Mouse (Mus musculus) heart, postnatal 14 days (tissue): ENCODE data around the gene Asb15. TPM values are rescaled to one million over a fixed set of nuclear protein-coding genes. Genes with fewer than 3 reads are reported as not detected.
A peak's percentile ranks its signal among the peaks of the same experiment; 100 is the strongest.

ENCODE experiments used
- DNase-seq, 2 experiments: peaks; one replicate each; pipeline ENCODE4 v3.0.0; 2021 to 2022
- intact Hi-C: fragments of 180-260 bp; cut with DNase I; formaldehyde crosslinking; loops from one replicate; pipeline ENCODE4 v1.15.1; 2025
- total RNA-seq, 2 experiments: library from RNA; stranded (reverse); gene quantifications; 2 replicates each; pipeline ENCODE4 v1.2.3; 2021

Gene Asb15
- total RNA-seq, 2 experiments from 2014 or later, result 42.9 to 47.5 TPM

- DNase-seq, result no peak
- intact Hi-C loops, result no loop called here
These were observed 27.5 kb downstream of the Asb15 start for GRCm38 (mm10) chr6:24555488-24555887.

- DNase-seq, result no peak
- intact Hi-C loops, result no loop called here
These were observed 36.1 kb downstream of the Asb15 start for GRCm38 (mm10) chr6:24564081-24564480.

- intact Hi-C loops, result loop anchor here (5.0 kb wide), 1 partner anchor 33 kb away; no protein-coding TSS in a partner anchor
- DNase-seq, result no peak
These were observed 36.9 kb downstream of the Asb15 start for GRCm38 (mm10) chr6:24564886-24565285.

- intact Hi-C loops, result loop anchor here (1.0 to 5.0 kb wide), 3 partner anchors 37 to 152 kb away; no protein-coding TSS in a partner anchor
- DNase-seq, result no peak
These were observed 41.0 kb downstream of the Asb15 start for GRCm38 (mm10) chr6:24568963-24569362.

- intact Hi-C loops, result loop anchor here (1.0 to 5.0 kb wide), 5 partner anchors 17 to 151 kb away; no protein-coding TSS in a partner anchor
- DNase-seq, result no peak
These were observed 41.8 kb downstream of the Asb15 start for GRCm38 (mm10) chr6:24569711-24570110.

- intact Hi-C loops, result loop anchor here (2.0 to 5.0 kb wide), 2 partner anchors 17 to 37 kb away; no protein-coding TSS in a partner anchor
- DNase-seq, result no peak
These were observed 42.3 kb downstream of the Asb15 start for GRCm38 (mm10) chr6:24570278-24570677.

- no peak for DNase-seq
- intact Hi-C loops, result loop anchor here (2.0 to 5.0 kb wide), 2 partner anchors 16 to 36 kb away; no protein-coding TSS in a partner anchor
These were observed 43.2 kb downstream of the Asb15 start for GRCm38 (mm10) chr6:24571126-24571525.

- no peak for DNase-seq
- intact Hi-C loops, result loop anchor here (5.0 kb wide), 1 partner anchor 35 kb away; no protein-coding TSS in a partner anchor
These were observed 44.5 kb downstream of the Asb15 start for GRCm38 (mm10) chr6:24572431-24572830.

- intact Hi-C loops, result loop anchor here (5.0 kb wide), 1 partner anchor 34 kb away; no protein-coding TSS in a partner anchor
- no peak for DNase-seq
These were observed 45.4 kb downstream of the Asb15 start for GRCm38 (mm10) chr6:24573319-24573718.

GRCm38 (mm10) chr6:24583456-24583855, 55.5 kb downstream of the Asb15 start:
- intact Hi-C loops, result no loop called here
- no peak for DNase-seq

GRCm38 (mm10) chr6:24585431-24586310, 57.7 kb downstream of the Asb15 start:
- intact Hi-C loops, result loop anchor here (2.0 kb wide), 1 partner anchor 15 kb away; no protein-coding TSS in a partner anchor
- DNase-seq, result no peak

- DNase-seq, result peak; percentile 71 to 80
- intact Hi-C loops, result loop anchor here (2.0 kb wide), 1 partner anchor 16 kb away; no protein-coding TSS in a partner anchor
These were observed 58.9 kb downstream of the Asb15 start for GRCm38 (mm10) chr6:24586885-24587284.

GRCm38 (mm10) chr6:24590282-24590681, 62.3 kb downstream of the Asb15 start:
- intact Hi-C loops, result no loop called here
- DNase-seq, result no peak

GRCm38 (mm10) chr6:24591525-24592218, 63.7 kb downstream of the Asb15 start:
- intact Hi-C loops, result no loop called here
- DNase-seq, result no peak

- DNase-seq, result peak; percentile 70 to 76
- intact Hi-C loops, result no loop called here
These were observed 69.6 kb downstream of the Asb15 start, which contains the start of gene Lmod2 for GRCm38 (mm10) chr6:24597500-24597899. Gene Lmod2, plus strand, starts transcription at chr6:24597762.

GRCm38 (mm10) chr6:24599179-24599578, 71.2 kb downstream of the Asb15 start:
- no peak for DNase-seq
- intact Hi-C loops, result no loop called here

GRCm38 (mm10) chr6:24599639-24600038, 71.7 kb downstream of the Asb15 start:
- intact Hi-C loops, result no loop called here
- no peak for DNase-seq

- no peak for DNase-seq
- intact Hi-C loops, result no loop called here
These were observed 72.2 kb downstream of the Asb15 start for GRCm38 (mm10) chr6:24600134-24600533.

GRCm38 (mm10) chr6:24600726-24601125, 72.8 kb downstream of the Asb15 start:
- intact Hi-C loops, result no loop called here
- no peak for DNase-seq

- intact Hi-C loops, result no loop called here
- no peak for DNase-seq
These were observed 73.7 kb downstream of the Asb15 start for GRCm38 (mm10) chr6:24601668-24602067.

- DNase-seq, result no peak
- intact Hi-C loops, result no loop called here
These were observed 74.4 kb downstream of the Asb15 start for GRCm38 (mm10) chr6:24602351-24602750.
